Mouse (Mus musculus) hindbrain, embryonic 12.5 days (tissue): Measurements from ENCODE around the gene Syngr3. TPM values are rescaled to one million over a fixed set of nuclear protein-coding genes. Genes with fewer than 3 reads are reported as not detected.
"Not testable (repeated sequence)": the region's sequence is repeated elsewhere in the genome, so short reads cannot be mapped to it uniquely, and the experiment has no call there.

Experiments
- ATAC-seq: fragments of 200-750 bp; cut with Nextera tagmentation; 2 replicates; pipeline ENCODE4 v1.8.0; 2017; ENCODE audit warnings: moderate TSS enrichment; ENCODE audit not compliant: low FRiP score
- H3K27ac ChIP-seq: fragments of 300-500 bp; sonication (generic); 2 replicates; pipeline ENCODE4 v1.5.1; 2016; ENCODE audit warnings: mild to moderate bottlenecking
- H3K27me3 ChIP-seq: fragments of 300-500 bp; sonication (generic); 2 replicates; pipeline ENCODE4 v1.6.1; 2016; ENCODE audit warnings: mild to moderate bottlenecking
- H3K36me3 ChIP-seq: fragments of 300-500 bp; sonication (generic); 2 replicates; pipeline ENCODE4 v1.6.1; 2016; ENCODE audit warnings: mild to moderate bottlenecking
- H3K4me1 ChIP-seq: fragments of 300-500 bp; sonication (generic); 2 replicates; pipeline ENCODE4 v1.6.1; 2016
- H3K4me2 ChIP-seq: fragments of 300-500 bp; sonication (generic); replicated peaks from 2 replicates; pipeline ENCODE4 v1.6.1; 2016; ENCODE audit warnings: mild to moderate bottlenecking
- H3K4me3 ChIP-seq: fragments of 300-500 bp; sonication (generic); 2 replicates; pipeline ENCODE4 v1.5.1; 2016; ENCODE audit warnings: mild to moderate bottlenecking
- H3K9ac ChIP-seq: fragments of 300-500 bp; sonication (generic); 2 replicates; pipeline ENCODE4 v1.6.1; 2016; ENCODE audit warnings: mild to moderate bottlenecking, moderate library complexity
- H3K9me3 ChIP-seq: fragments of 300-500 bp; sonication (generic); replicated peaks from 2 replicates; pipeline ENCODE4 v1.6.1; 2016; ENCODE audit warnings: mild to moderate bottlenecking
- WGBS: fragments of 180-500 bp; shearing (Covaris S2); methylation state at CpG from one replicate; pipeline ENCODE4 v1.1.7; 2016; 5-methylcytosine and 5-hydroxymethylcytosine counted together
- polyA plus RNA-seq: library from polyadenylated mRNA; unstranded; fragments of >200 nt; fragmentation: Nextera tagmentation; extraction: Ambion mirVana; gene quantifications from 2 replicates; pipeline ENCODE4 v1.2.1, GENCODE M21; 2016

Gene Syngr3
- polyA plus RNA-seq, 1 experiment from 2014 or later: 32.1 TPM

- peak; percentile 99 for ATAC-seq
- peaks cover 29% of the 10 kb centered on the region for H3K4me1 ChIP-seq
- peak within 1 kb of the TSS; percentile 71 for H3K4me2 ChIP-seq
- peak within 1 kb of the TSS; percentile 98 for H3K4me3 ChIP-seq
- H3K9me3 ChIP-seq: no peaks in the 10 kb centered on the region
- peak within 1 kb of the TSS; percentile 98 for H3K9ac ChIP-seq
- 1% methylated on average over 56 of the region's 80 CpGs for WGBS
- no peaks in the 10 kb centered on the region for H3K36me3 ChIP-seq
- peak within 1 kb of the TSS; percentile 88 for H3K27ac ChIP-seq
- no peaks in the 10 kb centered on the region for H3K27me3 ChIP-seq
Observed at GRCm38 (mm10) chr17:24669545-24670245, 20.1 kb downstream of the Syngr3 start, which contains the start of gene Zfp598. Gene Zfp598, plus strand, starts transcription at chr17:24669687.

DNA sequence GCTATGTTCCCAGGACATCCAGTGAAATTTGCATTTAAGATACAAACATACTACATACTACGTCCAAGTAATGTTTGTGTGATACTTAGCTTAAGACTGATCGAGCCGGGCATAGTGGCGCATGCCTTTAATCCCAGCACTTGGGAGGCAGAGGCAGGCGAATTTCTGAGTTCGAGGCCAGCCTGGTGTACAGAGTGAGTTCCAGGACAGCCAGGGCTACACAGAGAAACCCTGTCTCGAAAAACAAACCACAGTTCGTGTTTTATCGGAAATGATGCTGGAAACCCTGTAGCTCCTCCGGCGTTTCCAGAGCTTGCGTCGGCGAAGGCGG, 20.6 kb downstream of the Syngr3 start:
- H3K9me3 ChIP-seq, H3K27me3 ChIP-seq, H3K36me3 ChIP-seq: not testable (repeated sequence)
- WGBS: 11% methylated on average over 15 of the region's 15 CpGs
- H3K9ac ChIP-seq: peak overlapping the region; percentile 98
- H3K4me3 ChIP-seq: peak overlapping the region; percentile 98
- peak overlapping the region; percentile 71 for H3K4me2 ChIP-seq
- ATAC-seq: peak; percentile 39
- H3K4me1 ChIP-seq: peaks cover 29% of the 10 kb centered on the region
- peak overlapping the region; percentile 88 for H3K27ac ChIP-seq

DNA sequence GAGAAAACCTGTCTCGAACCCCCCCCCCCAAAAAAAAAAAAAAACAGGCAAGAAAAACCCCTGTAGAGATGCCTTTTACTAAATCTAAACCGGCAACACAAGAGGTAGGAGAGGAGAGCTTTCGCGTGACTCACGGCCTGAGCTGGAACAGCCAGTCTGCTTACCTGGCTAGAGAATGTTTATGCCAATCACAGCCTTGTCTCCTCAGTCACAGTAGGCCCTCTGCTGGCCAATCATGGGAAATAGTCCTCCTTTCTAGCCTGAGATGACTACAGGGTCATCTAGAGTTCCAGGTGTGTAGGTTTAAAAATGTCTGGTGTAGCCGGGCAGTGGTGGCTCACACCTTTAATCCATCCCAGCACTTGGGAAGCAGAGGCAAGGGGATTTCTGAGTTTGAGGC, 22.3 kb downstream of the Syngr3 start:
- no peak overlapping the region for H3K4me2 ChIP-seq
- H3K27me3 ChIP-seq: no peaks in the 10 kb centered on the region
- ATAC-seq: no peak
- H3K27ac ChIP-seq: no peak overlapping the region
- H3K9me3 ChIP-seq: no peaks in the 10 kb centered on the region
- WGBS: 33% methylated on average over 6 of the region's 6 CpGs
- no peak overlapping the region for H3K9ac ChIP-seq
- peaks cover 29% of the 10 kb centered on the region for H3K4me1 ChIP-seq
- H3K36me3 ChIP-seq: no peaks in the 10 kb centered on the region
- H3K4me3 ChIP-seq: no peak overlapping the region

DNA sequence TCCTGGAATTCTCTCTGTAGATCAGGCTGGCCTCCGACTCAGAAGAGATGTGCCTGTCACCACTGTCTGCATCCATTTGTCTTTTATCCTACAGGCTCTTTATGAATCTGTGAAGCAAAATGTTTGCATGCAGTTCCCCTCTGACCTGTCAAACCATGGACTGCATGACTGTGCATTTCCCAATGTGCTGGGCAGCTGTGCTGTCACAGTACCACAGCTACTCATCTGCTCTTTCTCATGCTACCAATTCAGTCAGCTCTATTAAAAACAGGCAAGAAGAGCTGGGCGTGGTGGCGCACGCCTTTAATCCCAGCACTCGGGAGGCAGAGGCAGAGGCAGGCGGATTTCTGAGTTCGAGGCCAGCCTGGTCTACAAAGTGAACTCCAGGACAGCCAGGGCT, 22.7 kb downstream of the Syngr3 start:
- H3K27ac ChIP-seq, H3K9me3 ChIP-seq, H3K4me3 ChIP-seq, H3K9ac ChIP-seq, ATAC-seq, H3K36me3 ChIP-seq, H3K4me2 ChIP-seq, H3K27me3 ChIP-seq: not testable (repeated sequence)
- WGBS: 70% methylated on average over 7 of the region's 7 CpGs
- peaks cover 25% of the 10 kb centered on the region for H3K4me1 ChIP-seq

GRCm38 (mm10) chr17:24658017-24658758, 31.6 kb downstream of the Syngr3 start, which contains the start of gene Npw:
Gene Npw, minus strand, starts transcription at chr17:24658457.
- Histone ChIP-seq H3K4me2 (peak within 1 kb of the TSS; percentile 67), H3K9me3 (no peaks in the 10 kb centered on the region), H3K27me3 (peaks cover 58% of the 10 kb centered on the region), H3K27ac (no peak within 1 kb of the TSS), H3K4me3 (peak within 1 kb of the TSS; percentile 37), H3K4me1 (peaks cover 9% of the 10 kb centered on the region), H3K9ac (peak within 1 kb of the TSS; percentile 53), H3K36me3 (no peaks in the 10 kb centered on the region)
- 2% methylated on average over 47 of the region's 47 CpGs for WGBS
- ATAC-seq: no peak

- WGBS: 77% methylated on average over 4 of the region's 4 CpGs
- peaks cover 15% of the 10 kb centered on the region for H3K4me1 ChIP-seq
- peaks cover 63% of the 10 kb centered on the region for H3K27me3 ChIP-seq
- ATAC-seq: no peak
- no peaks in the 10 kb centered on the region for H3K9me3 ChIP-seq
- no peaks in the 10 kb centered on the region for H3K36me3 ChIP-seq
- no peak overlapping the region for H3K4me2 ChIP-seq
- H3K9ac ChIP-seq: no peak overlapping the region
- no peak overlapping the region for H3K4me3 ChIP-seq
- no peak overlapping the region for H3K27ac ChIP-seq
Observed at GRCm38 (mm10) chr17:24654969-24655368, 34.8 kb downstream of the Syngr3 start.

GRCm38 (mm10) chr17:24653967-24654710, 35.6 kb downstream of the Syngr3 start:
- no peaks in the 10 kb centered on the region for H3K36me3 ChIP-seq
- no peak overlapping the region for H3K27ac ChIP-seq
- H3K4me3 ChIP-seq: peak overlapping the region; percentile 14; the same call in 1 of the 2 replicates

DNA sequence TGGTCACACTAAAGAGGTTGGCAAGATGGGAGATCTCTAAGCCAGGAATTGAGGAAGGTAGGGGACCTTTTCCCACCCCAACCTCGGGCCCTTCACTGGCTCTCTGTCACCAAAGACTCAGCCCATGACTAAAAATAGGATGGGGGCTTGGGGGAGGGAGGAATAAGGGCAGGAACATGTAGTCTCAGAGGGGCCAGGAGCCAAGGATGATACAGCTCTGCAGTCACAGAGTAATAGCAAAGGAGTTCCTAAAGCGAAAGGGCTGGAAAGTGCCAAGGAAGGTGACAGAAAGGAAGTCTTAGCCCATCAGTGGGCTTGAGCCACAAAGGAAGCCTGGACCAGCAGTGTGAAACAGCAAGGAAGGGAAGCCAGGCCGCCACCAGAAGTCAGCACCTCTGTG, 37.9 kb downstream of the Syngr3 start:
- no peak overlapping the region for H3K27ac ChIP-seq
- no peak overlapping the region for H3K9ac ChIP-seq
- no peak overlapping the region for H3K4me3 ChIP-seq
- peaks cover 54% of the 10 kb centered on the region for H3K27me3 ChIP-seq
- H3K9me3 ChIP-seq: no peaks in the 10 kb centered on the region
- H3K4me1 ChIP-seq: peaks cover 14% of the 10 kb centered on the region
- no peaks in the 10 kb centered on the region for H3K36me3 ChIP-seq
- H3K4me2 ChIP-seq: no peak overlapping the region
- ATAC-seq: no peak
- 71% methylated on average over 3 of the region's 3 CpGs for WGBS

More at GRCm38 (mm10) chr17:24653967-24654710, 35.6 kb downstream of the Syngr3 start:
- Histone ChIP-seq H3K9ac (no peak overlapping the region), H3K4me1 (peaks cover 23% of the 10 kb centered on the region), H3K4me2 (peak overlapping the region; percentile 46), H3K9me3 (no peaks in the 10 kb centered on the region), H3K27me3 (peaks cover 63% of the 10 kb centered on the region)
- WGBS: 6% methylated on average over 16 of the region's 19 CpGs
- ATAC-seq: no peak

- 81% methylated on average over 4 of the region's 4 CpGs for WGBS
- Histone ChIP-seq H3K27me3 (peaks cover 44% of the 10 kb centered on the region), H3K27ac (no peak overlapping the region), H3K36me3 (no peaks in the 10 kb centered on the region), H3K9me3 (no peaks in the 10 kb centered on the region), H3K9ac (no peak overlapping the region), H3K4me2 (0 out of 2 replicates have a peak overlapping the region, but pooled peaks have one; percentile 97), H3K4me1 (peaks cover 14% of the 10 kb centered on the region), H3K4me3 (0 out of 2 replicates have a peak overlapping the region, but pooled peaks have one; percentile 66)
- no peak for ATAC-seq
Observed at GRCm38 (mm10) chr17:24650766-24651165, 39.0 kb downstream of the Syngr3 start.

- H3K27me3 ChIP-seq: peaks cover 44% of the 10 kb centered on the region
- ATAC-seq: peak; percentile 58; the same call in 1 of the 2 replicates
- peak within 1 kb of the TSS; percentile 84 for H3K9ac ChIP-seq
- no peaks in the 10 kb centered on the region for H3K36me3 ChIP-seq
- peak within 1 kb of the TSS; percentile 97 for H3K4me2 ChIP-seq
- peak within 1 kb of the TSS; percentile 66 for H3K4me3 ChIP-seq
- H3K27ac ChIP-seq: peak within 1 kb of the TSS; percentile 72
- H3K4me1 ChIP-seq: peaks cover 15% of the 10 kb centered on the region
- H3K9me3 ChIP-seq: no peaks in the 10 kb centered on the region
- under 1% methylated on average over 37 of the region's 41 CpGs for WGBS
Observed at GRCm38 (mm10) chr17:24650070-24650616, 39.6 kb downstream of the Syngr3 start, which contains the start of gene Slc9a3r2. Gene Slc9a3r2, minus strand, starts transcription at chr17:24650327.

DNA sequence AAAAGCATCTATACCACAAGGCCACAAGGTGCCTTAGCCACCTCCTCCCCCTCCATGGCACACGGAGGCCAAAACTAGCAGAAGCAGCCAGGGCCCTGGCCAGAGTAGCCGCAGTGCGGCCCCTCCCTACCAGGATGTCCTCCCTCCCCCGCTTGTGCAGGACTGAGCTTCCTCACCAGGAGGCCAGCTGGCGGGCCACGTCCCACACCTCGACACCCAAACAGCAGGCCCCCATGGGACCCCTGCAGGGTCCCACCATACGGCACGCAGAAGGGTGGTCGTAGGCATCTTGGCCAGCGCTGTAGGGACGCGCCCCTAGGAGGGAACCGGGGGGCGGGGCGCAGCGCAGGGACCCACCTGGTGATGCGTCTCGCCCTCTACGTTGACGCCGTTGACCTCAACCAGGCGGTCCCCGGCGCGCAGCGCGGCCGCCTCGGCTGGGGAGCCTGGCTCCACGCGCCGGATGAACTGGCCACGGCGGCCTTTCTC, 40.1 kb downstream of the Syngr3 start:
- peak; percentile 43; the same call in 1 of the 2 replicates for ATAC-seq
- peaks cover 21% of the 10 kb centered on the region for H3K4me1 ChIP-seq

More for the DNA sequence above, 40.1 kb downstream of the Syngr3 start:
- Histone ChIP-seq H3K4me2 (peak overlapping the region; percentile 97), H3K9me3 (no peaks in the 10 kb centered on the region), H3K36me3 (no peaks in the 10 kb centered on the region), H3K4me3 (peak overlapping the region; percentile 66), H3K27ac (peak overlapping the region; percentile 72), H3K27me3 (peaks cover 44% of the 10 kb centered on the region), H3K9ac (peak overlapping the region; percentile 84)
- 1% methylated on average over 35 of the region's 35 CpGs for WGBS
